9 mouse cellular contexts compared by ENCODE assay signal in genomic region chr2:160741580-160741979, GRCm38 (mm10). TPM values are rescaled to one million over a fixed set of nuclear protein-coding genes. Genes with fewer than 3 reads are reported as not detected.
DNase-seq lines count a peak whose midpoint lies in the region; ATAC-seq lines count a peak whose summit lies in the region.
"Had no signal": no experiment of that assay in that cellular context is flagged by ENCODE, and none has a peak within 500 bp of the region (broad histone marks: within the 10 kb centered on the region; RNA-seq: fewer than 3 reads in every experiment).

No protein-coding gene starts in this region.

- H3K27me3 ChIP-seq in kidney, embryonic 16.5 days (ENCODE audit: insufficient read depth, low read length) = no peaks in the 10 kb centered on the region
- no peaks in the 10 kb centered on the region for H3K27me3 ChIP-seq in limb, embryonic 15.5 days

- H3K4me1 ChIP-seq in kidney, embryonic 16.5 days (ENCODE audit: insufficient read depth, low read length) = peaks cover 48% of the 10 kb centered on the region
- peaks cover 65% of the 10 kb centered on the region for H3K4me1 ChIP-seq in limb, embryonic 15.5 days

- peaks cover 11% of the 10 kb centered on the region for H3K36me3 ChIP-seq in kidney, embryonic 16.5 days (ENCODE audit: insufficient read depth, low read length)
- peaks cover 23% of the 10 kb centered on the region for H3K36me3 ChIP-seq in limb, embryonic 15.5 days

- no peaks in the 10 kb centered on the region for H3K9me3 ChIP-seq in kidney, embryonic 16.5 days (ENCODE audit: low read length)
- H3K9me3 ChIP-seq in limb, embryonic 15.5 days = no peaks in the 10 kb centered on the region

- no peak overlapping the region for H3K4me3 ChIP-seq in kidney, embryonic 16.5 days (ENCODE audit: low read length)
- H3K4me3 ChIP-seq in limb, embryonic 15.5 days = no peak overlapping the region

- H3K27ac ChIP-seq in kidney, embryonic 16.5 days (ENCODE audit: low read length) = peak overlapping the region; percentile 63
- peak overlapping the region; percentile 64; the same call in 1 of the 2 replicates for H3K27ac ChIP-seq in limb, embryonic 15.5 days

- intact Hi-C loops in gastrocnemius, postnatal 36 days (cut with DNase I) = no loop called here

- no peak overlapping the region for H3K9ac ChIP-seq in kidney, embryonic 16.5 days (replicated peaks; ENCODE audit: low read length)
- H3K9ac ChIP-seq in limb, embryonic 15.5 days = no peak overlapping the region

- H3K4me2 ChIP-seq in kidney, embryonic 16.5 days (replicated peaks; ENCODE audit: low read depth, low read length) = no peak overlapping the region
- no peak overlapping the region for H3K4me2 ChIP-seq in limb, embryonic 15.5 days

- no peak for ATAC-seq in CD4-positive, CD25-positive, alpha-beta regulatory T cell, adult 4 months
- peak; percentile 53 for ATAC-seq in kidney, embryonic 16.5 days (ENCODE audit: low FRiP score, low TSS enrichment)
- ATAC-seq in limb, embryonic 15.5 days (ENCODE audit: insufficient number of reproducible peaks, low FRiP score, low TSS enrichment, low read depth) = no peak

- WGBS in kidney, embryonic 16.5 days = 68% methylated on average over 3 of the region's 3 CpGs
- 78% methylated on average over 3 of the region's 3 CpGs for WGBS in limb, embryonic 15.5 days

- DNase-seq in CD4-positive, CD25-positive, alpha-beta regulatory T cell, adult 2 months (ENCODE audit: low read depth, low spot score) = peak; percentile 35
- DNase-seq in kidney, postnatal 10 days = no peak
- peak; percentile 52 for DNase-seq in brain, adult 2 months (ENCODE audit: low read depth, low spot score)
- no peak for DNase-seq in right cerebral cortex, postnatal 10 days (ENCODE audit: low spot score in 2 of 2)
- DNase-seq in gastrocnemius, postnatal 36 days = no peak
- DNase-seq: spleen, adult 18-20 months had no signal

RNA-seq across cellular contexts. Expression of gene Plcg1, which starts 10.5 kb away (rescaled TPM):
- 10 to 100 TPM; 56.4 to 66.8 TPM for polyA plus RNA-seq in CD4-positive, CD25-positive, alpha-beta regulatory T cell, adult 4 months (2017; shearing (Covaris generic))
- 49.9 and 50.6 TPM in 2 replicates for polyA plus RNA-seq in kidney, embryonic 16.5 days (2015; fragmentation: Nextera tagmentation; extraction: Ambion mirVana)
- 41.8 and 51.8 TPM in 2 replicates for polyA plus RNA-seq in limb, embryonic 15.5 days (2015; fragmentation: Nextera tagmentation; extraction: Ambion mirVana)
- 10 to 100 TPM; 16.8 to 20.5 TPM for total RNA-seq in gastrocnemius, postnatal 36 days (2021)

Comparison
In these comparisons a context has a peak if more than half of its experiments do, and no peak if none do; other contexts are left out.
1. DNase-seq: peak in CD4-positive, CD25-positive, alpha-beta regulatory T cell, adult 2 months (single experiment) and brain, adult 2 months (single experiment); none in kidney, postnatal 10 days (single experiment), right cerebral cortex, postnatal 10 days (0 of 2) and gastrocnemius, postnatal 36 days (0 of 2).